Mouse (Mus musculus): Measurements from ENCODE around the gene Rpl26. TPM values are rescaled to one million over a fixed set of nuclear protein-coding genes. Genes with fewer than 3 reads are reported as not detected.

Gene Rpl26
- total RNA-seq, 2 experiments from 2014 or later = 5,287 to 6,613 TPM

Other genes starting within 250 kb of the Rpl26 start
- 0.37 TPM in 1 of 2 replicates, not detected in the other for gene Myh10, start 210.0 kb upstream of the Rpl26 start, total RNA-seq (2014; fragmentation: Nextera tagmentation)
- 0.21 and 0.30 TPM in 2 replicates for gene Myh10, start 210.0 kb upstream of the Rpl26 start, total RNA-seq (2017)
- gene Ndel1, start 29.7 kb upstream of the Rpl26 start, total RNA-seq (2014; fragmentation: Nextera tagmentation) = 18.9 and 24.5 TPM in 2 replicates
- gene Ndel1, start 29.7 kb upstream of the Rpl26 start, total RNA-seq (2017) = 41.7 and 42.7 TPM in 2 replicates
- not detected in 2 replicates for gene Rnf222, start 13.0 kb upstream of the Rpl26 start, total RNA-seq (2014; fragmentation: Nextera tagmentation)
- not detected in 2 replicates for gene Rnf222, start 13.0 kb upstream of the Rpl26 start, total RNA-seq (2017)
- gene Odf4, start 25.5 kb downstream of the Rpl26 start, total RNA-seq (2014; fragmentation: Nextera tagmentation) = not detected in 2 replicates
- not detected in 2 replicates for gene Odf4, start 25.5 kb downstream of the Rpl26 start, total RNA-seq (2017)
- gene Arhgef15, start 55.9 kb downstream of the Rpl26 start, total RNA-seq (2014; fragmentation: Nextera tagmentation) = 0.30 TPM in 1 of 2 replicates, not detected in the other
- gene Arhgef15, start 55.9 kb downstream of the Rpl26 start, total RNA-seq (2017) = 0.04 and 0.05 TPM in 2 replicates
- 3.5 and 5.6 TPM in 2 replicates for gene Slc25a35, start 66.5 kb downstream of the Rpl26 start, total RNA-seq (2014; fragmentation: Nextera tagmentation)
- 0.47 and 1.1 TPM in 2 replicates for gene Slc25a35, start 66.5 kb downstream of the Rpl26 start, total RNA-seq (2017)
- 87.2 and 120 TPM in 2 replicates for gene Rangrf, start 73.6 kb downstream of the Rpl26 start, total RNA-seq (2014; fragmentation: Nextera tagmentation)
- 47.6 and 56.5 TPM in 2 replicates for gene Rangrf, start 73.6 kb downstream of the Rpl26 start, total RNA-seq (2017)
- 47.3 and 48.4 TPM in 2 replicates for gene Pfas, start 106.9 kb downstream of the Rpl26 start, total RNA-seq (2014; fragmentation: Nextera tagmentation)
- 45.5 and 56.2 TPM in 2 replicates for gene Pfas, start 106.9 kb downstream of the Rpl26 start, total RNA-seq (2017)
- gene Ctc1, start 114.3 kb downstream of the Rpl26 start, total RNA-seq (2014; fragmentation: Nextera tagmentation) = 50.3 and 66.2 TPM in 2 replicates
- 17.1 and 22.4 TPM in 2 replicates for gene Ctc1, start 114.3 kb downstream of the Rpl26 start, total RNA-seq (2017)
- gene Aurkb, start 144.1 kb downstream of the Rpl26 start, total RNA-seq (2014; fragmentation: Nextera tagmentation) = 80.2 and 105 TPM in 2 replicates
- gene Aurkb, start 144.1 kb downstream of the Rpl26 start, total RNA-seq (2017) = 102 and 122 TPM in 2 replicates
- 2.0 and 11.4 TPM in 2 replicates for gene Borcs6, start 158.1 kb downstream of the Rpl26 start, total RNA-seq (2014; fragmentation: Nextera tagmentation)
- gene Borcs6, start 158.1 kb downstream of the Rpl26 start, total RNA-seq (2017) = 9.4 TPM in 2 replicates
- 15.1 and 48.9 TPM in 2 replicates for gene Tmem107, start 169.2 kb downstream of the Rpl26 start, total RNA-seq (2014; fragmentation: Nextera tagmentation)
- 10.4 and 24.9 TPM in 2 replicates for gene Tmem107, start 169.2 kb downstream of the Rpl26 start, total RNA-seq (2017)
- 59.2 and 63.1 TPM in 2 replicates for gene Vamp2, start 186.9 kb downstream of the Rpl26 start, total RNA-seq (2014; fragmentation: Nextera tagmentation)
- gene Vamp2, start 186.9 kb downstream of the Rpl26 start, total RNA-seq (2017) = 7.2 and 8.6 TPM in 2 replicates
- 10.3 and 11.7 TPM in 2 replicates for gene Per1, start 193.6 kb downstream of the Rpl26 start, total RNA-seq (2014; fragmentation: Nextera tagmentation)
- gene Per1, start 193.6 kb downstream of the Rpl26 start, total RNA-seq (2017) = 9.4 and 9.8 TPM in 2 replicates
- not detected in 2 replicates for gene Hes7, start 218.8 kb downstream of the Rpl26 start, total RNA-seq (2014; fragmentation: Nextera tagmentation)
- gene Hes7, start 218.8 kb downstream of the Rpl26 start, total RNA-seq (2017) = not detected in 2 replicates
- gene 9130213A22Rik, start 221.0 kb downstream of the Rpl26 start, total RNA-seq (2014; fragmentation: Nextera tagmentation) = 0.17 TPM in 1 of 2 replicates, not detected in the other
- gene 9130213A22Rik, start 221.0 kb downstream of the Rpl26 start, total RNA-seq (2017) = not detected in 2 replicates
- gene Aloxe3, start 224.3 kb downstream of the Rpl26 start, total RNA-seq (2014; fragmentation: Nextera tagmentation) = not detected in 2 replicates
- not detected in 2 replicates for gene Aloxe3, start 224.3 kb downstream of the Rpl26 start, total RNA-seq (2017)